In the genomic region with DNA sequence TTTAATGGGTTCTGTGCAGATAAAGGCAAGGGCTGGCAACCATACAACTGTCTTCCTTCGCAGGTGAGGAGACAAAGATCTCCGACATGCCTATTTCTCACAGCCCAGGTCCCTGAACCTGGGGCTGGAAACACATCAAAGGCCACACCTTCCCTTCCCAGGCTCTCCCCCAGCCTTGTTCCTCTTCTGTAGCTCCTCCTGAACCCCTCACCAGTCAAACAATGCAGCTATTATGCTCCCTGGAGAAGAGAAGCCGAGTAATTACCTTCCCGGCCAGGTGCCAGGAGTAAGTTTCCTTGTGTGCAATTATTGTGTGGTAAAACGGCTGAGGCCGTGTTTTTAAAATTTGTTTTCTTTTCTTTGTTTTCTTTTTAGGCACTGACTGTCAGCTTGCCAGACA, we compare ENCODE assay signal across 10 mouse cellular contexts.
DNase-seq lines count a peak whose midpoint lies in the region; ATAC-seq lines count a peak whose summit lies in the region.
"Had no signal": no experiment of that assay in that cellular context is flagged by ENCODE, and none has a peak within 500 bp of the region (broad histone marks: within the 10 kb centered on the region; RNA-seq: fewer than 3 reads in every experiment).

No protein-coding gene starts in this region.

- no peaks in the 10 kb centered on the region for H3K9me3 ChIP-seq in kidney, embryonic 16.5 days (ENCODE audit: low read length)
- H3K9me3 ChIP-seq in kidney, embryonic 14.5 days (ENCODE audit: control insufficient read depth, low read length): no peaks in the 10 kb centered on the region
- no peaks in the 10 kb centered on the region for H3K9me3 ChIP-seq in embryonic facial prominence, embryonic 10.5 days
- no peaks in the 10 kb centered on the region for H3K9me3 ChIP-seq in embryonic facial prominence, embryonic 14.5 days (ENCODE audit: control insufficient read depth, low read length)
- no peaks in the 10 kb centered on the region for H3K9me3 ChIP-seq in limb, embryonic 11.5 days (ENCODE audit: control insufficient read depth, low read length)

- H3K4me2 ChIP-seq in kidney, embryonic 16.5 days (replicated peaks; ENCODE audit: low read depth, low read length): peak overlapping the region; percentile 17; the same call in 1 of the 2 replicates
- H3K4me2 ChIP-seq in kidney, embryonic 14.5 days (replicated peaks; ENCODE audit: low read depth, low read length): no peak overlapping the region; the same call in 1 of the 2 replicates
- peak overlapping the region; percentile 15 for H3K4me2 ChIP-seq in embryonic facial prominence, embryonic 14.5 days (ENCODE audit: low read depth, low read length)
- H3K4me2 ChIP-seq in limb, embryonic 11.5 days (ENCODE audit: low read depth, severe bottlenecking): peak overlapping the region; percentile 10; the same call in 1 of the 2 replicates

- no peak; the same call in 1 of the 2 replicates for ATAC-seq in kidney, embryonic 16.5 days (ENCODE audit: low FRiP score, low TSS enrichment)
- ATAC-seq in kidney, embryonic 14.5 days (ENCODE audit: low FRiP score, low TSS enrichment): no peak
- peak; percentile 91 for ATAC-seq in embryonic facial prominence, embryonic 14.5 days (ENCODE audit: low read depth)
- no peak for ATAC-seq in limb, embryonic 11.5 days (ENCODE audit: insufficient number of reproducible peaks, low FRiP score, low TSS enrichment, low read depth)

- 14% methylated on average over 6 of the region's 6 CpGs for WGBS in kidney, embryonic 16.5 days
- 26% methylated on average over 6 of the region's 6 CpGs for WGBS in kidney, embryonic 14.5 days
- WGBS in embryonic facial prominence, embryonic 10.5 days: 34% methylated on average over 6 of the region's 6 CpGs
- WGBS in embryonic facial prominence, embryonic 14.5 days: 31% methylated on average over 6 of the region's 6 CpGs
- WGBS in limb, embryonic 11.5 days: 30% methylated on average over 6 of the region's 6 CpGs

- no peak overlapping the region for H3K4me3 ChIP-seq in kidney, embryonic 16.5 days (ENCODE audit: low read length)
- H3K4me3 ChIP-seq in kidney, embryonic 14.5 days (ENCODE audit: low read length): no peak overlapping the region
- H3K4me3 ChIP-seq in embryonic facial prominence, embryonic 10.5 days: no peak overlapping the region
- H3K4me3 ChIP-seq in embryonic facial prominence, embryonic 14.5 days (ENCODE audit: low read depth, low read length): no peak overlapping the region
- no peak overlapping the region for H3K4me3 ChIP-seq in limb, embryonic 11.5 days (ENCODE audit: low read depth, low read length)

- DNase-seq in embryonic facial prominence, embryonic 10.5 days (ENCODE audit: low spot score): peak; percentile 34
- peak; percentile 92 for DNase-seq in embryonic facial prominence, embryonic 14.5 days (ENCODE audit: low spot score)
- DNase-seq in limb, embryonic 11.5 days (ENCODE audit: low spot score): peak; percentile 44
- DNase-seq in cerebellum, postnatal 10 days: no peak
- no peak for DNase-seq in left cerebral cortex, postnatal 4 days
- DNase-seq: cerebellum, adult 9-10 months; gastrocnemius, postnatal 10 days; liver had no signal

- H3K27me3 ChIP-seq in kidney, embryonic 16.5 days (ENCODE audit: insufficient read depth, low read length): no peaks in the 10 kb centered on the region
- no peaks in the 10 kb centered on the region for H3K27me3 ChIP-seq in kidney, embryonic 14.5 days (ENCODE audit: control insufficient read depth, insufficient read depth, low read length)
- H3K27me3 ChIP-seq in embryonic facial prominence, embryonic 10.5 days (replicated peaks; ENCODE audit: low read depth, poor library complexity, severe bottlenecking): peaks cover 4% of the 10 kb centered on the region; the same call in 1 of the 2 replicates
- no peaks in the 10 kb centered on the region for H3K27me3 ChIP-seq in embryonic facial prominence, embryonic 14.5 days (replicated peaks; ENCODE audit: control insufficient read depth, insufficient read depth, low read length)
- no peaks in the 10 kb centered on the region for H3K27me3 ChIP-seq in limb, embryonic 11.5 days (ENCODE audit: control insufficient read depth, insufficient read depth, low read length)

- no peak overlapping the region for H3K9ac ChIP-seq in kidney, embryonic 16.5 days (replicated peaks; ENCODE audit: low read length)
- H3K9ac ChIP-seq in kidney, embryonic 14.5 days (ENCODE audit: low read depth, low read length): no peak overlapping the region
- no peak overlapping the region for H3K9ac ChIP-seq in embryonic facial prominence, embryonic 14.5 days (ENCODE audit: low read depth, low read length)
- H3K9ac ChIP-seq in limb, embryonic 11.5 days (ENCODE audit: low read length): no peak overlapping the region

- H3K4me1 ChIP-seq in kidney, embryonic 16.5 days (ENCODE audit: insufficient read depth, low read length): peaks cover 11% of the 10 kb centered on the region
- H3K4me1 ChIP-seq in kidney, embryonic 14.5 days (ENCODE audit: control insufficient read depth, insufficient read depth, low read length): peaks cover 11% of the 10 kb centered on the region; the same call in 1 of the 2 replicates
- H3K4me1 ChIP-seq in embryonic facial prominence, embryonic 10.5 days: peaks cover 15% of the 10 kb centered on the region
- peaks cover 10% of the 10 kb centered on the region; the same call in 1 of the 2 replicates for H3K4me1 ChIP-seq in embryonic facial prominence, embryonic 14.5 days (ENCODE audit: control insufficient read depth, insufficient read depth, low read length)
- H3K4me1 ChIP-seq in limb, embryonic 11.5 days (ENCODE audit: control insufficient read depth, insufficient read depth, low read length): peaks cover 4% of the 10 kb centered on the region

- intact Hi-C loops in left cerebral cortex, postnatal 4 days (cut with DNase I): no loop called here

- H3K36me3 ChIP-seq in kidney, embryonic 16.5 days (ENCODE audit: insufficient read depth, low read length): no peaks in the 10 kb centered on the region
- no peaks in the 10 kb centered on the region for H3K36me3 ChIP-seq in kidney, embryonic 14.5 days (ENCODE audit: control insufficient read depth, insufficient read depth, low read length)
- H3K36me3 ChIP-seq in embryonic facial prominence, embryonic 10.5 days (replicated peaks): no peaks in the 10 kb centered on the region
- H3K36me3 ChIP-seq in embryonic facial prominence, embryonic 14.5 days (ENCODE audit: control insufficient read depth, insufficient read depth, low read length): no peaks in the 10 kb centered on the region
- no peaks in the 10 kb centered on the region for H3K36me3 ChIP-seq in limb, embryonic 11.5 days (ENCODE audit: control insufficient read depth, insufficient read depth, low read length)

- no peak overlapping the region for H3K27ac ChIP-seq in kidney, embryonic 16.5 days (ENCODE audit: low read length)
- no peak overlapping the region for H3K27ac ChIP-seq in kidney, embryonic 14.5 days (ENCODE audit: low read depth, low read length)
- H3K27ac ChIP-seq in embryonic facial prominence, embryonic 10.5 days (replicated peaks): peak overlapping the region; percentile 20; the same call in 1 of the 2 replicates
- H3K27ac ChIP-seq in embryonic facial prominence, embryonic 14.5 days (replicated peaks; ENCODE audit: low read depth, low read length): 0 out of 2 replicates have a peak overlapping the region, but pooled peaks have one; percentile 42
- H3K27ac ChIP-seq in limb, embryonic 11.5 days (replicated peaks; ENCODE audit: low read depth, low read length): no peak overlapping the region

Comparison
In these comparisons a context has a peak if more than half of its experiments do, and no peak if none do; other contexts are left out.
1. H3K27ac ChIP-seq: peak in embryonic facial prominence, embryonic 10.5 days (single experiment) and embryonic facial prominence, embryonic 14.5 days (single experiment); none in kidney, embryonic 16.5 days (single experiment), kidney, embryonic 14.5 days (single experiment) and limb, embryonic 11.5 days (single experiment).
2. DNase-seq: peak in embryonic facial prominence, embryonic 10.5 days (single experiment), embryonic facial prominence, embryonic 14.5 days (single experiment) and limb, embryonic 11.5 days (single experiment); none in cerebellum, postnatal 10 days (0 of 2) and left cerebral cortex, postnatal 4 days (single experiment).